Mouse (Mus musculus): ENCODE results near the gene Crybg3.

DNA sequence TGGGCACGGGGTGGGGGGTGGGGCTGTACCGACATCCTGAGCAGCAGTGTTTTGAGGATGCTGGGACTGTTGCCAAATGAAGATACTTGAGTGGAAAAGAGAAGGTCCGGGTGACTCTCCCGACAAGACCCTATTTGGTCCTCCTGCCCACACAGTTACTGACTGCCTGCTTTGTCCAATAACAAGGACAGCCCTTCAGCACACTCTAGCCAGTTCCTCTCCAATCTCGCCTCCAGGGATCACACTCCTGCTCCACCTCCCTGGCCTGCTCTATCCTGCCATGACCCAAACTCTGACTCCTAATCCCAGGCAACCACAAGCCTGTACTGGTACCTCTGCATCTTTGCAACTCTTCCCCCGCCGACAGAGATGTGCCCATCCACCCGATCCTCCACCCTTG lies 30.9 kb downstream of the Crybg3 start:
- TF ChIP-seq TAL1 (IDR thresholded peaks at IDR 0.05; ENCODE audit: low read length) (no peak), GATA1 (IDR thresholded peaks at IDR 0.05; ENCODE audit: low read length) (no peak)

All from erythroblast, embryonic 14.5 days (primary cell).